In genomic region chrX:50930309-50930708, GRCm38 (mm10) we compare ENCODE assay signal across 29 mouse cellular contexts. TPM values are rescaled to one million over a fixed set of nuclear protein-coding genes. Genes with fewer than 3 reads are reported as not detected.
A peak's percentile ranks its signal among the peaks of the same experiment; 100 is the strongest.
DNase-seq lines count a peak whose midpoint lies in the region; ATAC-seq and TF ChIP-seq lines count a peak whose summit lies in the region.
"Had no signal": no experiment of that assay in that cellular context is flagged by ENCODE, and none has a peak within 500 bp of the region (broad histone marks: within the 10 kb centered on the region; RNA-seq: fewer than 3 reads in every experiment).

No protein-coding gene starts in this region.

- WGBS in limb, embryonic 10.5 days, result 73% methylated on average over 3 of the region's 3 CpGs

- H3K9me3 ChIP-seq in G1E (replicated peaks), result no peaks in the 10 kb centered on the region
- no peaks in the 10 kb centered on the region for H3K9me3 ChIP-seq in limb, embryonic 10.5 days (replicated peaks)
- H3K9me3 ChIP-seq: embryonic facial prominence, embryonic 10.5 days; heart, embryonic 13.5 days; hindbrain, embryonic 13.5 days; kidney, embryonic 15.5 days; limb, embryonic 13.5 days; liver, embryonic 12.5 days; lung, embryonic 15.5 days; midbrain, embryonic 15.5 days; neural tube, embryonic 13.5 days had no signal

- no peak overlapping the region for H3K27ac ChIP-seq in limb, embryonic 10.5 days
- H3K27ac ChIP-seq: embryonic facial prominence, embryonic 10.5 days; heart, adult 2 months; heart, embryonic 13.5 days; hindbrain, embryonic 13.5 days; kidney, embryonic 15.5 days; limb, embryonic 13.5 days; liver, embryonic 12.5 days; lung, embryonic 15.5 days; midbrain, embryonic 15.5 days; neural tube, embryonic 13.5 days had no signal

- peaks cover 38% of the 10 kb centered on the region for H3K4me1 ChIP-seq in G1E (ENCODE audit: insufficient read depth, low read depth, low read length)
- peaks cover 23% of the 10 kb centered on the region; the same call in 1 of the 2 replicates for H3K4me1 ChIP-seq in limb, embryonic 10.5 days
- H3K4me1 ChIP-seq: hindbrain, embryonic 13.5 days; kidney, embryonic 15.5 days; lung, embryonic 15.5 days; midbrain, embryonic 15.5 days; neural tube, embryonic 13.5 days had no signal

- peak; percentile 32; the same call in 1 of the 2 replicates for ATAC-seq in G1E (ENCODE audit: extremely low read depth, insufficient number of reproducible peaks, low FRiP score, poor library complexity, severe bottlenecking)
- ATAC-seq: intestine, embryonic 16.5 days; liver, embryonic 12.5 days; midbrain, embryonic 15.5 days had no signal

- no peaks in the 10 kb centered on the region for H3K36me3 ChIP-seq in G1E (replicated peaks)
- H3K36me3 ChIP-seq in limb, embryonic 10.5 days, result no peaks in the 10 kb centered on the region
- H3K36me3 ChIP-seq: embryonic facial prominence, embryonic 10.5 days; heart, embryonic 13.5 days; hindbrain, embryonic 13.5 days; kidney, embryonic 15.5 days; limb, embryonic 13.5 days; liver, embryonic 12.5 days; lung, embryonic 15.5 days; midbrain, embryonic 15.5 days; neural tube, embryonic 13.5 days had no signal

- H3K4me3 ChIP-seq in G1E (ENCODE audit: low read depth, low read length), result no peak overlapping the region; the same call in 1 of the 2 replicates
- H3K4me3 ChIP-seq in limb, embryonic 10.5 days, result no peak overlapping the region
- H3K4me3 ChIP-seq: embryonic facial prominence, embryonic 10.5 days; heart, adult 2 months; heart, embryonic 13.5 days; hindbrain, embryonic 13.5 days; kidney, embryonic 15.5 days; limb, embryonic 13.5 days; liver, embryonic 12.5 days; lung, embryonic 15.5 days; midbrain, embryonic 15.5 days; neural tube, embryonic 13.5 days had no signal

- TF ChIP-seq CTCF in G1E (IDR thresholded peaks at IDR 0.05; ENCODE audit: low read depth, low read length), result no peak

- H3K27me3 ChIP-seq in G1E (ENCODE audit: insufficient read depth, low read length), result no peaks in the 10 kb centered on the region
- H3K27me3 ChIP-seq in limb, embryonic 10.5 days (ENCODE audit: low read depth, poor library complexity, severe bottlenecking), result peaks cover 28% of the 10 kb centered on the region
- H3K27me3 ChIP-seq: heart, embryonic 13.5 days; hindbrain, embryonic 13.5 days; limb, embryonic 13.5 days; liver, embryonic 12.5 days; lung, embryonic 15.5 days; midbrain, embryonic 15.5 days; neural tube, embryonic 13.5 days had no signal

- peak; percentile 64 for DNase-seq in CD4-positive helper T cell, adult 2 months (ENCODE audit: low read depth, low spot score)
- DNase-seq in G1E (ENCODE audit: low spot score), result no peak
- DNase-seq in ZHBTc4 (ENCODE audit: low read depth, low spot score), result peak; percentile 11
- peak; percentile 69 for DNase-seq in naive thymus-derived CD4-positive, alpha-beta T cell, adult 2 months (ENCODE audit: low read depth)
- no peak for DNase-seq in right cerebral cortex, postnatal 36 days (ENCODE audit: low spot score in 2 of 2)
- DNase-seq in limb, embryonic 10.5 days (ENCODE audit: low spot score), result no peak
- DNase-seq in kidney, adult 9 months, result no peak
- DNase-seq: adrenal gland, adult 2 months; cerebellum, adult 11 months; cerebellum, adult 9-11 months; gastrocnemius, postnatal 36 days; heart, adult 2 months; heart, postnatal 14 days; kidney, postnatal 36 days; layer of hippocampus, postnatal 36 days; lung, postnatal 36 days; right cerebral cortex, postnatal 4 days had no signal

RNA-seq across cellular contexts. Expression of gene Frmd7, which starts 12.2 kb away (rescaled TPM):
- total RNA-seq in G1E (2014; fragmentation: Nextera tagmentation) (not detected in 2 replicates), G1E (2017) (not detected in 2 replicates)
- not detected in 2 replicates for polyA plus RNA-seq in G1E (2012)
- polyA plus RNA-seq in limb, embryonic 10.5 days (2016; fragmentation: Nextera tagmentation; extraction: Ambion mirVana), result 0.25 and 0.28 TPM in 2 replicates
- total RNA-seq: ES-E14; heart, postnatal 14 days had no signal
- polyA plus RNA-seq: adrenal gland, adult 2 months; heart, embryonic 13.5 days; hindbrain, embryonic 13.5 days; intestine, embryonic 16.5 days; stomach, embryonic 14.5 days had no signal

Comparison
In these comparisons a context has a peak if more than half of its experiments do, and no peak if none do; other contexts are left out.
1. DNase-seq: peak in CD4-positive helper T cell, adult 2 months (single experiment), ZHBTc4 (single experiment) and naive thymus-derived CD4-positive, alpha-beta T cell, adult 2 months (single experiment); none in G1E (single experiment), right cerebral cortex, postnatal 36 days (0 of 2), limb, embryonic 10.5 days (single experiment) and kidney, adult 9 months (single experiment).